ENCODE assay signal across 32 mouse cellular contexts in the genomic region with DNA sequence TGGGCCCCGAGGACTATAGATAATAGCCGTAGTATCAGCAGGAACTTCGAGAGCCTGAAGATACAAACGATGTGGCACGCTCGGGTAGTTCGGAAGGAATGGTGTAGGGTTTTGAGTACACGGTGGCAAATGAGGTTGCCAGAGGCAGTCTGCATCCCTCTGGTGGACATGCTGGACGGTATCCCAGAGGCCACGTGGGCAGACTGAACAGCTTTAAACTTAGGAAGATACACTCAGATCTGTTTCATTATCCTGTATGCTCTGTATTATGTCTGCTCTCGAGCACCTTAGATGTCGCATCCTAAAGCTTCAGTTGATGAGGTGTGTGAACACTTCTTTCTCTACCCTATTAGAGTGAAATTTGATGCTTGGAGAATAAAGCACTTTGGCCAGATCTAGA. TPM values are rescaled to one million over a fixed set of nuclear protein-coding genes. Genes with fewer than 3 reads are reported as not detected.
DNase-seq lines count a peak whose midpoint lies in the region; ATAC-seq and TF ChIP-seq lines count a peak whose summit lies in the region.
"Had no signal": no experiment of that assay in that cellular context is flagged by ENCODE, and none has a peak within 500 bp of the region (broad histone marks: within the 10 kb centered on the region; RNA-seq: fewer than 3 reads in every experiment).

No protein-coding gene starts in this region.

- peaks cover 24% of the 10 kb centered on the region for H3K4me1 ChIP-seq in hindbrain, postnatal 0 days (ENCODE audit: insufficient read depth, low read length)
- H3K4me1 ChIP-seq in hindbrain, embryonic 14.5 days (replicated peaks; ENCODE audit: control insufficient read depth, insufficient read depth, low read length), result peaks cover 68% of the 10 kb centered on the region
- H3K4me1 ChIP-seq in midbrain, embryonic 11.5 days (ENCODE audit: control insufficient read depth, insufficient read depth, low read length), result peaks cover 25% of the 10 kb centered on the region
- peaks cover 49% of the 10 kb centered on the region for H3K4me1 ChIP-seq in midbrain, embryonic 10.5 days
- H3K4me1 ChIP-seq: liver, embryonic 13.5 days; megakaryocyte, embryonic 14.5 days had no signal

- WGBS in hindbrain, postnatal 0 days, result 66% methylated on average over 12 of the region's 12 CpGs
- 80% methylated on average over 12 of the region's 12 CpGs for WGBS in hindbrain, embryonic 14.5 days
- 89% methylated on average over 12 of the region's 12 CpGs for WGBS in midbrain, embryonic 11.5 days
- 93% methylated on average over 12 of the region's 12 CpGs for WGBS in midbrain, embryonic 10.5 days

- no peak overlapping the region for H3K27ac ChIP-seq in hindbrain, postnatal 0 days
- no peak overlapping the region for H3K27ac ChIP-seq in hindbrain, embryonic 14.5 days
- no peak overlapping the region for H3K27ac ChIP-seq in midbrain, embryonic 11.5 days (ENCODE audit: low read depth, low read length)
- no peak overlapping the region for H3K27ac ChIP-seq in midbrain, embryonic 10.5 days (replicated peaks)
- H3K27ac ChIP-seq: embryonic facial prominence, embryonic 10.5 days; embryonic facial prominence, embryonic 15.5 days; gastrocnemius, adult 2 months; limb, embryonic 10.5 days; limb, embryonic 15.5 days; liver, embryonic 13.5 days; midbrain, embryonic 15.5 days; neural tube, embryonic 12.5 days had no signal

- H3K9me3 ChIP-seq in hindbrain, postnatal 0 days (ENCODE audit: low read length), result no peaks in the 10 kb centered on the region
- no peaks in the 10 kb centered on the region for H3K9me3 ChIP-seq in hindbrain, embryonic 14.5 days (ENCODE audit: control insufficient read depth, low read length)
- H3K9me3 ChIP-seq in midbrain, embryonic 11.5 days (ENCODE audit: control insufficient read depth, low read length), result no peaks in the 10 kb centered on the region
- H3K9me3 ChIP-seq in midbrain, embryonic 10.5 days (replicated peaks), result no peaks in the 10 kb centered on the region
- H3K9me3 ChIP-seq: embryonic facial prominence, embryonic 10.5 days; embryonic facial prominence, embryonic 15.5 days; hindbrain, embryonic 10.5 days; limb, embryonic 10.5 days; limb, embryonic 15.5 days; liver, embryonic 13.5 days; midbrain, embryonic 15.5 days; neural tube, embryonic 12.5 days had no signal

- no peak overlapping the region for H3K4me2 ChIP-seq in hindbrain, postnatal 0 days (ENCODE audit: low read depth, low read length)
- H3K4me2 ChIP-seq in hindbrain, embryonic 14.5 days (replicated peaks), result no peak overlapping the region
- no peak overlapping the region for H3K4me2 ChIP-seq in midbrain, embryonic 11.5 days
- H3K4me2 ChIP-seq: embryonic facial prominence, embryonic 15.5 days; limb, embryonic 15.5 days; liver, embryonic 13.5 days; midbrain, embryonic 15.5 days; neural tube, embryonic 12.5 days had no signal

- H3K27me3 ChIP-seq in hindbrain, postnatal 0 days (ENCODE audit: insufficient read depth, low read length), result no peaks in the 10 kb centered on the region
- no peaks in the 10 kb centered on the region for H3K27me3 ChIP-seq in hindbrain, embryonic 14.5 days (ENCODE audit: control insufficient read depth, insufficient read depth, low read length)
- no peaks in the 10 kb centered on the region for H3K27me3 ChIP-seq in midbrain, embryonic 11.5 days (ENCODE audit: control insufficient read depth, insufficient read depth, low read length)
- H3K27me3 ChIP-seq in midbrain, embryonic 10.5 days (ENCODE audit: low read depth, poor library complexity, severe bottlenecking), result no peaks in the 10 kb centered on the region
- H3K27me3 ChIP-seq: embryonic facial prominence, embryonic 15.5 days; limb, embryonic 15.5 days; liver, embryonic 13.5 days; megakaryocyte, embryonic 14.5 days; midbrain, embryonic 15.5 days; neural tube, embryonic 12.5 days; Patski had no signal

- peak; percentile 33; the same call in 1 of the 2 replicates for TF ChIP-seq CTCF in hindbrain, postnatal 0 days (IDR thresholded peaks at IDR 0.05; ENCODE audit: low read depth)

- DNase-seq in cerebellum, adult 18-20 months, result peak; percentile 60 to 65
- DNase-seq in cerebellum, postnatal 4 days (ENCODE audit: low spot score in 2 of 2), result no peak
- no peak for DNase-seq in hindbrain, postnatal 0 days (ENCODE audit: low spot score)
- DNase-seq in hindbrain, embryonic 14.5 days (ENCODE audit: low spot score), result no peak
- peak; percentile 76 for DNase-seq in midbrain, embryonic 11.5 days (ENCODE audit: low spot score, missing footprints)
- DNase-seq in midbrain, embryonic 10.5 days (ENCODE audit: low spot score), result no peak
- peak; percentile 57 to 67 for DNase-seq in cerebellum, postnatal 14 days
- DNase-seq in heart, adult 9 months (ENCODE audit: low spot score in 2 of 2), result no peak
- DNase-seq: adrenal gland, postnatal 10 days; gastrocnemius, adult 2 months; gastrocnemius, postnatal 36 days; heart, adult 18-20 months; heart, postnatal 14 days; kidney, postnatal 25 days; liver, embryonic 13.5 days; lung, adult 18-20 months; lung, postnatal 4 days; thymus, adult 2 months; thymus, postnatal 36 days had no signal

- ATAC-seq in hindbrain, postnatal 0 days, result no peak
- no peak for ATAC-seq in hindbrain, embryonic 14.5 days (ENCODE audit: low FRiP score)
- ATAC-seq in midbrain, embryonic 11.5 days (ENCODE audit: low FRiP score), result no peak
- ATAC-seq: forebrain, embryonic 14.5 days; hindbrain, embryonic 16.5 days; intestine, postnatal 0 days; lung, postnatal 0 days; midbrain, embryonic 15.5 days; Patski had no signal

- no peak overlapping the region for H3K9ac ChIP-seq in hindbrain, postnatal 0 days (replicated peaks; ENCODE audit: low read length)
- H3K9ac ChIP-seq in hindbrain, embryonic 14.5 days, result no peak overlapping the region
- no peak overlapping the region for H3K9ac ChIP-seq in midbrain, embryonic 11.5 days (ENCODE audit: low read length)
- H3K9ac ChIP-seq: embryonic facial prominence, embryonic 15.5 days; limb, embryonic 15.5 days; liver, embryonic 13.5 days; midbrain, embryonic 15.5 days; neural tube, embryonic 12.5 days had no signal

- no peaks in the 10 kb centered on the region for H3K36me3 ChIP-seq in hindbrain, postnatal 0 days (ENCODE audit: insufficient read depth, low read length)
- H3K36me3 ChIP-seq in hindbrain, embryonic 14.5 days (replicated peaks; ENCODE audit: control insufficient read depth, insufficient read depth), result no peaks in the 10 kb centered on the region; the same call in 1 of the 2 replicates
- H3K36me3 ChIP-seq in midbrain, embryonic 11.5 days (ENCODE audit: control insufficient read depth, insufficient read depth, low read length), result no peaks in the 10 kb centered on the region
- peaks cover 33% of the 10 kb centered on the region for H3K36me3 ChIP-seq in midbrain, embryonic 10.5 days
- H3K36me3 ChIP-seq: embryonic facial prominence, embryonic 15.5 days; limb, embryonic 15.5 days; liver, embryonic 13.5 days; midbrain, embryonic 15.5 days had no signal

- no peak overlapping the region for H3K4me3 ChIP-seq in hindbrain, postnatal 0 days (ENCODE audit: low read length)
- no peak overlapping the region for H3K4me3 ChIP-seq in hindbrain, embryonic 14.5 days (replicated peaks; ENCODE audit: low read length)
- no peak overlapping the region for H3K4me3 ChIP-seq in midbrain, embryonic 11.5 days (ENCODE audit: low read depth, low read length)
- H3K4me3 ChIP-seq in midbrain, embryonic 10.5 days, result no peak overlapping the region
- H3K4me3 ChIP-seq: embryonic facial prominence, embryonic 10.5 days; embryonic facial prominence, embryonic 15.5 days; gastrocnemius, adult 2 months; hindbrain, embryonic 10.5 days; limb, embryonic 10.5 days; limb, embryonic 15.5 days; liver, embryonic 13.5 days; megakaryocyte, embryonic 14.5 days; midbrain, embryonic 15.5 days; neural tube, embryonic 12.5 days had no signal

RNA-seq across cellular contexts. Expression of a gene that starts 56.9 kb away (rescaled TPM):
- total RNA-seq in hindbrain, postnatal 0 days (2014; rRNA removed), result 262 and 290 TPM in 2 replicates
- polyA plus RNA-seq in hindbrain, postnatal 0 days (2015; fragmentation: Nextera tagmentation; extraction: Ambion mirVana), result 145 and 151 TPM in 2 replicates
- 224 and 233 TPM in 2 replicates for polyA plus RNA-seq in hindbrain, embryonic 14.5 days (2014; fragmentation: Nextera tagmentation; extraction: Ambion mirVana)
- polyA plus RNA-seq in midbrain, embryonic 11.5 days (2014; fragmentation: Nextera tagmentation; extraction: Ambion mirVana), result 96.2 and 96.4 TPM in 2 replicates
- 37.3 and 59.0 TPM in 2 replicates for polyA plus RNA-seq in midbrain, embryonic 10.5 days (2016; fragmentation: Nextera tagmentation; extraction: Ambion mirVana)

Comparison
In these comparisons a context has a peak if more than half of its experiments do, and no peak if none do; other contexts are left out.
1. DNase-seq: peak in cerebellum, adult 18-20 months (2 of 2), midbrain, embryonic 11.5 days (single experiment) and cerebellum, postnatal 14 days (2 of 2); none in cerebellum, postnatal 4 days (0 of 2), hindbrain, postnatal 0 days (single experiment), hindbrain, embryonic 14.5 days (single experiment), midbrain, embryonic 10.5 days (single experiment) and heart, adult 9 months (0 of 2).